Mouse (Mus musculus): Measurements from ENCODE around the gene Pop7. TPM values are rescaled to one million over a fixed set of nuclear protein-coding genes. Genes with fewer than 3 reads are reported as not detected.
A peak's percentile ranks its signal among the peaks of the same experiment; 100 is the strongest.

Gene Pop7
- polyA plus RNA-seq, 1 experiment from 2014 or later: 51.2 TPM

DNA sequence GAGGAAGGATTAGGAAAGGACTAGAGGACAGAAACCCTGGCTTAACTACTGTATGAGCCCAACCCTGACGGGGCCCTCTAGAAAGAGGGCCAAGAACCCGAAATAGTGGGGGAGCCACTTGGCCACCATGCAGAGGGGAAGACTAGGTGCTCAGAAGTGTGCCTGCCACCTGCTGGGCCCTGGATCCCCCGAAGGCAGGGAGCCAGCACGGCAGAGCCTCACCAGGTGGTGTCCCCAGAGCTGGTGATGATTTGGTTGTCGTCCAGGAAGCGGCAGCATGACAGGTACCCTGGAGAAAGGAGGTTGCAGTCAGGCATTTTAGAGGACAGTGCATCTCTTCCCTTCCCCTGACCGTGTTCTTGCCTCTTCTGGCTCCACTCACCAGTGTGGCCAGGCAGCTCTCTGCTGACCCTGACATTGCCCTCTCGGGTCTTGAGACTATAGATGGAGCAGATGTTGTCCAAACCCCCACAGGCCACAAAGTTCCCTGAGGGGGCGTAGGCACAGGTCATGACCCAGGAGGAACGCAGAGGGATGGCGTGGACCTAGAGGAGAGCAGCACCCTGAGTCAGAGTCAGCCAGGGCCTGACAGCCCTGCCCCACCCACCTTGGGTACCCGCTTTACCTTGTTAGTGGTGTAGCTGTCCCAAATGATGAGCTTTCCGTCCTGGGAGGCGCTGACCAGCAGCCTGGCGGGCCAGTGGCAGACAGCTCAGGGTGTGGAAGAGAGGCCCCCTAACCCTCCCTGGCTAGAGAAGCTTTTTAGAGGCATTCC, 27.1 kb upstream of the Pop7 start:
- H3K4me3 ChIP-seq (ENCODE audit: low read length): no peak overlapping the region
- no peak overlapping the region for H3K27ac ChIP-seq (ENCODE audit: low read length)
- H3K9ac ChIP-seq (replicated peaks; ENCODE audit: low read length): no peak overlapping the region
- H3K27me3 ChIP-seq (ENCODE audit: insufficient read depth, low read length): no peaks in the 10 kb centered on the region
- no peaks in the 10 kb centered on the region for H3K9me3 ChIP-seq (ENCODE audit: low read length)
- peaks cover 53% of the 10 kb centered on the region for H3K36me3 ChIP-seq (ENCODE audit: insufficient read depth, low read length)
- WGBS: 67% methylated on average over 15 of the region's 15 CpGs
- no peak for ATAC-seq (ENCODE audit: low FRiP score, low TSS enrichment)
- no peak overlapping the region for H3K4me2 ChIP-seq (replicated peaks; ENCODE audit: low read depth, low read length)
- H3K4me1 ChIP-seq (ENCODE audit: insufficient read depth, low read length): peaks cover 15% of the 10 kb centered on the region

DNA sequence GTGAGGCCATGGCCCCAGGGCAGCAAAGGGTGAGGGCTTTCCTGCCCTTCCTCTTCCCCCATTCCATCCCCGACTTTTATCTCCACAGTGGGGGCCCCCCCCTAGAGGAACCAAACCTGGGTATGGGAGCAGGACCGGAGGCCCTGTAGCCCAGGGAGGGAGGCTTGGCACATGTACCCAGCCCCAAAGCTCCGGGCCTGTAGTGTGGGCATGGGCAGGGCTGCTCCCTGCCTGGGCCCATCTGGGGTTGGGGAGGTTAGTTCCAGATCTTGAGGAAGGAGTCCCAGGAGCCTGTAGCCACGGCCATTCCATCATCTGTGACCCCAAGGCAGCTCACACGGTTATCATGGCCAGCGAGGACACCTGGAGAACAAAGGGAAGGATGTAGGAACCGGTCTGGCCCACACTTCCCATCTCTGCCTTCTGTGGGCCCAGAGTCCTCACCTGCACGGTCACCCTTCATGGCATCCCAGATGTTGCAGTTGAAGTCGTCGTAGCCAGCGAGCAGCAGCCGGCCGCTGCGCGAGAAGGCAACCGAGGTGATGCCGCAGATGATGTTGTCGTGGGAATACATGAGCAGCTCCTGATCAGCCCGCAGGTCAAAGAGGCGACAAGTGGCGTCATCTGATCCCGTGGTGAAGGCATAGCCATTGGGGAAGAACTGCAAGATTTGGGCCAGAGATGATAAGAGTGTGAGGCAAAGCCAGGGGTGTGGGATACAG, 26.1 kb upstream of the Pop7 start:
- H3K4me3 ChIP-seq (ENCODE audit: low read length): no peak overlapping the region
- no peak overlapping the region for H3K4me2 ChIP-seq (replicated peaks; ENCODE audit: low read depth, low read length)
- peaks cover 12% of the 10 kb centered on the region for H3K4me1 ChIP-seq (ENCODE audit: insufficient read depth, low read length)
- H3K9ac ChIP-seq (replicated peaks; ENCODE audit: low read length): no peak overlapping the region
- H3K27ac ChIP-seq (ENCODE audit: low read length): no peak overlapping the region
- peaks cover 62% of the 10 kb centered on the region for H3K36me3 ChIP-seq (ENCODE audit: insufficient read depth, low read length)
- H3K27me3 ChIP-seq (ENCODE audit: insufficient read depth, low read length): no peaks in the 10 kb centered on the region
- no peak for ATAC-seq (ENCODE audit: low FRiP score, low TSS enrichment)
- no peaks in the 10 kb centered on the region for H3K9me3 ChIP-seq (ENCODE audit: low read length)
- WGBS: 78% methylated on average over 22 of the region's 22 CpGs

- WGBS: 56% methylated on average over 1 of the region's 1 CpGs
- Histone ChIP-seq H3K4me2 (replicated peaks; ENCODE audit: low read depth, low read length) (no peak overlapping the region), H3K9ac (replicated peaks; ENCODE audit: low read length) (no peak overlapping the region), H3K4me1 (ENCODE audit: insufficient read depth, low read length) (peaks cover 12% of the 10 kb centered on the region), H3K4me3 (ENCODE audit: low read length) (no peak overlapping the region), H3K36me3 (ENCODE audit: insufficient read depth, low read length) (peaks cover 72% of the 10 kb centered on the region), H3K27me3 (ENCODE audit: insufficient read depth, low read length) (no peaks in the 10 kb centered on the region), H3K27ac (ENCODE audit: low read length) (no peak overlapping the region), H3K9me3 (ENCODE audit: low read length) (no peaks in the 10 kb centered on the region)
- no peak for ATAC-seq (ENCODE audit: low FRiP score, low TSS enrichment)
These were observed 25.1 kb upstream of the Pop7 start for GRCm38 (mm10) chr5:137527413-137527812.

GRCm38 (mm10) chr5:137526192-137526936, 24.0 kb upstream of the Pop7 start:
- Histone ChIP-seq H3K27me3 (ENCODE audit: insufficient read depth, low read length) (no peaks in the 10 kb centered on the region), H3K9me3 (ENCODE audit: low read length) (no peaks in the 10 kb centered on the region), H3K4me1 (ENCODE audit: insufficient read depth, low read length) (peaks cover 12% of the 10 kb centered on the region), H3K4me2 (replicated peaks; ENCODE audit: low read depth, low read length) (no peak overlapping the region), H3K36me3 (ENCODE audit: insufficient read depth, low read length) (peaks cover 83% of the 10 kb centered on the region), H3K9ac (replicated peaks; ENCODE audit: low read length) (no peak overlapping the region), H3K27ac (ENCODE audit: low read length) (0 out of 2 replicates have a peak overlapping the region, but pooled peaks have one; percentile 4), H3K4me3 (ENCODE audit: low read length) (no peak overlapping the region)
- 38% methylated on average over 16 of the region's 16 CpGs for WGBS
- ATAC-seq (ENCODE audit: low FRiP score, low TSS enrichment): no peak

GRCm38 (mm10) chr5:137525511-137525910, 23.2 kb upstream of the Pop7 start:
- peaks cover 91% of the 10 kb centered on the region for H3K36me3 ChIP-seq (ENCODE audit: insufficient read depth, low read length)
- H3K4me1 ChIP-seq (ENCODE audit: insufficient read depth, low read length): peaks cover 11% of the 10 kb centered on the region
- no peak overlapping the region for H3K9ac ChIP-seq (replicated peaks; ENCODE audit: low read length)
- no peak overlapping the region for H3K4me3 ChIP-seq (ENCODE audit: low read length)
- H3K27me3 ChIP-seq (ENCODE audit: insufficient read depth, low read length): no peaks in the 10 kb centered on the region
- whole genome bisulfite sequencing: 73% methylated on average over 16 of the region's 16 CpGs
- no peak overlapping the region for H3K27ac ChIP-seq (ENCODE audit: low read length)
- ATAC-seq (ENCODE audit: low FRiP score, low TSS enrichment): no peak
- no peaks in the 10 kb centered on the region for H3K9me3 ChIP-seq (ENCODE audit: low read length)
- H3K4me2 ChIP-seq (replicated peaks; ENCODE audit: low read depth, low read length): no peak overlapping the region

DNA sequence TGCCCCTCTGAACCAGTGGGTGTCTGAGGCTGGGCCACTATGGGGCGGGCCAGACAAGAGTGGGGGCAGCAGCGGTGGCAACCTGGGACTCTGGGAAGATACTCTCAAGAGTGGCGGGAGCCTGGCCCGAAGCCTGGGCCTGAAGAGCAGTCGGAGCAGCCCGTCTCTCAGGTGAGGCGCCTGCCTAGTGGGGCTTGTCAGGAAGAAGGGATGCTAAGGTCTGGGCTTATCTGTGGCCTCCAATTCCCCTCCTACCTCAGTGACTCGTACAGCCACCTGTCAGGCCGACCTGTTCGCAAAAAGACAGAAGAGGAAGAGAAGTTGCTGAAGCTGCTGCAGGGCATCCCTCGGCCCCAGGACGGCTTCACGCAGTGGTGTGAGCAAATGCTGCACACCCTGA, 22.4 kb upstream of the Pop7 start:
- Histone ChIP-seq H3K4me3 (ENCODE audit: low read length) (no peak overlapping the region), H3K9ac (replicated peaks; ENCODE audit: low read length) (no peak overlapping the region), H3K4me1 (ENCODE audit: insufficient read depth, low read length) (peaks cover 4% of the 10 kb centered on the region; the same call in 1 of the 2 replicates), H3K27me3 (ENCODE audit: insufficient read depth, low read length) (no peaks in the 10 kb centered on the region), H3K27ac (ENCODE audit: low read length) (no peak overlapping the region), H3K4me2 (replicated peaks; ENCODE audit: low read depth, low read length) (no peak overlapping the region), H3K9me3 (ENCODE audit: low read length) (no peaks in the 10 kb centered on the region), H3K36me3 (ENCODE audit: insufficient read depth, low read length) (peaks cover 94% of the 10 kb centered on the region)
- WGBS: 81% methylated on average over 13 of the region's 13 CpGs
- no peak for ATAC-seq (ENCODE audit: low FRiP score, low TSS enrichment)

DNA sequence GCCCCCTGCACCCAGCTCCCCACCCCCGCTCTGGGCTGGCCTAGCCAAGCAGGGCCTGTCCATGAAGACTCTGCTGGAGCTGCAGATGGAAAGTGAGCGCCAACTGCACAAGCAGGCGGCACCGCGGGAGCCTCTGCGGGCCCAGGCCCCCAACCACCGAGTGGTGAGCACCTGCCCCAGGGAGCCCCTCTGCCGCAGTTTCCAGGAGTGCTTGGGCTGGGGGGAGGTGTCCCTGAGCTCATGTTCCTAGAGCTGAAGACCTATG, 21.9 kb upstream of the Pop7 start:
- no peaks in the 10 kb centered on the region for H3K27me3 ChIP-seq (ENCODE audit: insufficient read depth, low read length)
- WGBS: 89% methylated on average over 8 of the region's 8 CpGs
- H3K9me3 ChIP-seq (ENCODE audit: low read length): no peaks in the 10 kb centered on the region
- H3K36me3 ChIP-seq (ENCODE audit: insufficient read depth, low read length): peaks cover 94% of the 10 kb centered on the region
- ATAC-seq (ENCODE audit: low FRiP score, low TSS enrichment): no peak
- no peak overlapping the region for H3K27ac ChIP-seq (ENCODE audit: low read length)
- no peak overlapping the region for H3K4me2 ChIP-seq (replicated peaks; ENCODE audit: low read depth, low read length)
- no peaks in the 10 kb centered on the region; the same call in 1 of the 2 replicates for H3K4me1 ChIP-seq (ENCODE audit: insufficient read depth, low read length)
- H3K4me3 ChIP-seq (ENCODE audit: low read length): no peak overlapping the region
- H3K9ac ChIP-seq (replicated peaks; ENCODE audit: low read length): no peak overlapping the region

DNA sequence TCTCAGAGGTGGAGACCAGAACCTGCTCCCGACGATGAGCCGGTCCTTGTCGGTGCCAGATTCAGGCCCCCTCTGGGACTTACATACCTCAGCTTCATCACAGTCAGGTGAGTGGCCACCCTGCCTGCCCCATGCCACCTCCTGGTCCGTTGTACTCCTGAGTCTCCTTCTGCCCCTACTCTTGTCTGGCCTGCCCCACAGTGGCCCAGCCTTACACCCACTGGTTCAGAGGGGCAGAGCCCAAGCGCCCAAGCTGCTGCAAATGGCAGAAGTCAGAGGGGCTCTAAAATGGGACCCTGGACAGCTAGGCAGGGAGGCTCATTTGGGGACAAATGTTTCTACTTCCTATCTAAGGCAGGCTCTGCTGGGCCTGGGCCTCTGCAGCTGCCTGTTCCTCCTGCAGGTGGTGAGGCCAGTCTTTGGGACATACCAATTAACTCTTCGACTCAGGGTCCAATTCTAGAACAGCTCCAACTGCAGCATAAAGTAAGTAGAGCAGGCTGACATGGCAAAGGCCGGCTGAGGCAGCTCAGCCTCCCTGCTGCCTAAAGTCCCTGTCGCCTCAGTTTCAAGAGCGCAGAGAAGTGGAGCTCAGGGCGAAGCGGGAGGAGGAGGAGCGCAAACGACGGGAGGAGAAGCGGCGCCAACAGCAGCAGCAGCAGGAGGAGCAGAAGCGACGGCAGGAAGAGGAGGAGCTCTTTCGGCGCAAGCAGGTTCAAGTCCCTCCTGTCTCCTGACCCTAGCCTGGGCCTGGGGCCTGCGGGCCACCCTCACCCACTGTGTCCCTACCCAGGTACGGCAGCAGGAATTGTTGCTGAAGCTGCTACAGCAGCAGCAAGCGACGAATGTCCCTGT, 21.3 kb upstream of the Pop7 start:
- Histone ChIP-seq H3K4me3 (ENCODE audit: low read length) (no peak overlapping the region), H3K27me3 (ENCODE audit: insufficient read depth, low read length) (no peaks in the 10 kb centered on the region), H3K36me3 (ENCODE audit: insufficient read depth, low read length) (peaks cover 94% of the 10 kb centered on the region), H3K4me2 (replicated peaks; ENCODE audit: low read depth, low read length) (no peak overlapping the region), H3K9ac (replicated peaks; ENCODE audit: low read length) (no peak overlapping the region), H3K4me1 (ENCODE audit: insufficient read depth, low read length) (no peaks in the 10 kb centered on the region; the same call in 1 of the 2 replicates), H3K27ac (ENCODE audit: low read length) (no peak overlapping the region), H3K9me3 (ENCODE audit: low read length) (no peaks in the 10 kb centered on the region)
- no peak for ATAC-seq (ENCODE audit: low FRiP score, low TSS enrichment)
- WGBS: 82% methylated on average over 25 of the region's 25 CpGs

GRCm38 (mm10) chr5:137522711-137523110, 20.4 kb upstream of the Pop7 start:
- ATAC-seq (ENCODE audit: low FRiP score, low TSS enrichment): no peak
- no peaks in the 10 kb centered on the region; the same call in 1 of the 2 replicates for H3K4me1 ChIP-seq (ENCODE audit: insufficient read depth, low read length)
- H3K4me3 ChIP-seq (ENCODE audit: low read length): no peak overlapping the region
- no peaks in the 10 kb centered on the region for H3K9me3 ChIP-seq (ENCODE audit: low read length)
- H3K36me3 ChIP-seq (ENCODE audit: insufficient read depth, low read length): peaks cover 87% of the 10 kb centered on the region
- no peak overlapping the region for H3K27ac ChIP-seq (ENCODE audit: low read length)
- H3K4me2 ChIP-seq (replicated peaks; ENCODE audit: low read depth, low read length): no peak overlapping the region
- no peak overlapping the region for H3K9ac ChIP-seq (replicated peaks; ENCODE audit: low read length)
- H3K27me3 ChIP-seq (ENCODE audit: insufficient read depth, low read length): no peaks in the 10 kb centered on the region
- 74% methylated on average over 11 of the region's 11 CpGs for WGBS
